Mouse (Mus musculus) neural tube, embryonic 11.5 days (tissue): ENCODE measurements around the gene Tec. TPM values are rescaled to one million over a fixed set of nuclear protein-coding genes. Genes with fewer than 3 reads are reported as not detected.

Source experiments
- ATAC-seq: fragments of 200-750 bp; cut with Nextera tagmentation; 2 replicates; pipeline ENCODE4 v1.8.0; 2017; ENCODE audit warnings: moderate number of reproducible peaks, mild to moderate bottlenecking, moderate TSS enrichment, moderate library complexity; ENCODE audit not compliant: insufficient read depth, low FRiP score, low TSS enrichment
- DNase-seq: peaks from one replicate; pipeline ENCODE4 v3.0.0-alpha.2; 2015; ENCODE audit warnings: low spot score
- H3K27ac ChIP-seq: fragments of 300-500 bp; sonication (generic); 2 replicates; pipeline ENCODE4 v1.5.1; 2014; ENCODE audit warnings: low read depth, mild to moderate bottlenecking, low read length
- H3K27me3 ChIP-seq: fragments of 300-500 bp; sonication (generic); 2 replicates; pipeline ENCODE4 v1.6.1; 2014; ENCODE audit warnings: mild to moderate bottlenecking, low read length, mixed read lengths; ENCODE audit not compliant: control insufficient read depth, insufficient read depth
- H3K36me3 ChIP-seq: fragments of 300-500 bp; sonication (generic); 2 replicates; pipeline ENCODE4 v1.6.1; 2014; ENCODE audit warnings: mild to moderate bottlenecking, low read length, moderate library complexity, mixed read lengths; ENCODE audit not compliant: control insufficient read depth, insufficient read depth
- H3K4me1 ChIP-seq: fragments of 300-500 bp; sonication (generic); 2 replicates; pipeline ENCODE4 v1.6.1; 2014; ENCODE audit warnings: low read length, mixed read lengths; ENCODE audit not compliant: control insufficient read depth, insufficient read depth
- H3K4me2 ChIP-seq: fragments of 300-500 bp; sonication (generic); 2 replicates; pipeline ENCODE4 v1.6.1; 2014; ENCODE audit warnings: low read depth, mild to moderate bottlenecking, moderate library complexity
- H3K4me3 ChIP-seq: fragments of 300-500 bp; sonication (generic); 2 replicates; pipeline ENCODE4 v1.5.1; 2014; ENCODE audit warnings: low read depth, low read length
- H3K9ac ChIP-seq: fragments of 300-500 bp; sonication (generic); 2 replicates; pipeline ENCODE4 v1.6.1; 2014; ENCODE audit warnings: mild to moderate bottlenecking, low read length
- H3K9me3 ChIP-seq: fragments of 300-500 bp; sonication (generic); 2 replicates; pipeline ENCODE4 v1.6.1; 2016; ENCODE audit warnings: low read length; ENCODE audit not compliant: control insufficient read depth
- WGBS: fragments of 180-500 bp; shearing (Covaris S2); extraction: QIAGEN DNeasy Blood & Tissue Kit; methylation state at CpG from one replicate; pipeline ENCODE4 v1.1.7; 2014; 5-methylcytosine and 5-hydroxymethylcytosine counted together
- polyA plus RNA-seq: library from polyadenylated mRNA; unstranded; fragments of >200 nt; fragmentation: Nextera tagmentation; extraction: Ambion mirVana; gene quantifications from 2 replicates; pipeline ENCODE4 v1.2.1, GENCODE M21; 2014

The Tec gene
- polyA plus RNA-seq = 6.8 and 7.8 TPM in 2 replicates

DNA sequence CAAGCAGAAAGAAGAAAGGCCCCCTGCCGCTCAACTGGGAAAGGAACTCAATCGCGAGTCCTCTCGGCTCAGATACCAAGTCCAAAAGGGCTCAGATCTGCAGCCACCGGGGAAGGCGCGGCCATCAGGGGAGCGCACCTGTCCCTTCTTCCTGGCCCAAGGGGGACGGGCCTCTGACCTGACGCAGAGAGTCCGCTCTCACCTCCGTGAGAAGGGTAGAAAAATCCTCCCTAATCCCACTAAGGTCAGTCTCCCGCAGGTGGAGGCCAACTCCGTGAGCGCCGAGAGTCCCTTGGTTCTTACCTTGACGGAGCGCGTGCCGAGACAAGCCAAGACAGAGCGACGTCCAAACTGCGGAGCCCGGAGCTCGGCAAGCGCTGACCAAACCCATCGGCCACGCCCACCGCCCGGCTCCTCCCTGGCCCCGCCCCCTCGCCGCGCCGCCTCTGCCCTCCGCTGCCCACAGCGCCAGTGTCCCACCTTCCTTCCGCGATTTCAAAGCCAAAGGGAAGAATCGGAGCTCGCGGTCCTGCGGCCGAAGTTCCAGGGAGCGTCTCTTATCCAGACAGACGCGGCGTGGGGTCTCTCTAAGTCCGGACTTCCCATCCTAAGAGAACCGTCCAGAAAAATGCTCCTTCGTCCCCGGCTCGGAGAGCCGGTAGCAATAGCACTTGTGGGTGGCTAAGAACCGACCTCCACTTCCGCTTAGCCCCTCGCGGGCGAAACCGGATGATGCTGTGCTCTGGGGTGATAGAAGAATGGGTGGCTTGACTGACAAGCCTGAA, at the start of gene Tec:
Tec (minus strand) TSS at position 393 of the 785 bp plus-strand sequence.
- Histone ChIP-seq H3K4me2 (peak within 1 kb of the TSS; percentile 60), H3K27ac (no peak within 1 kb of the TSS), H3K9ac (peak within 1 kb of the TSS; percentile 41), H3K27me3 (peaks cover 4% of the 10 kb centered on the region; the same call in 1 of the 2 replicates), H3K9me3 (no peaks in the 10 kb centered on the region), H3K4me3 (peak within 1 kb of the TSS; percentile 43), H3K36me3 (no peaks in the 10 kb centered on the region), H3K4me1 (no peaks in the 10 kb centered on the region)
- ATAC-seq (peak; percentile 93), DNase-seq (peak; percentile 90)
- under 1% methylated on average over 58 of the region's 60 CpGs for WGBS

GRCm38 (mm10) chr5:72916851-72917250, 48.6 kb upstream of the Tec start:
- Histone ChIP-seq H3K36me3 (no peaks in the 10 kb centered on the region), H3K9ac (no peak overlapping the region), H3K27ac (no peak overlapping the region), H3K9me3 (no peaks in the 10 kb centered on the region), H3K4me3 (0 out of 2 replicates have a peak overlapping the region, but pooled peaks have one; percentile 95), H3K4me2 (peak overlapping the region; percentile 69), H3K27me3 (no peaks in the 10 kb centered on the region), H3K4me1 (peaks cover 10% of the 10 kb centered on the region)
- ATAC-seq = no peak
- DNase-seq = no peak
- 76% methylated on average over 1 of the region's 1 CpGs for WGBS

DNA sequence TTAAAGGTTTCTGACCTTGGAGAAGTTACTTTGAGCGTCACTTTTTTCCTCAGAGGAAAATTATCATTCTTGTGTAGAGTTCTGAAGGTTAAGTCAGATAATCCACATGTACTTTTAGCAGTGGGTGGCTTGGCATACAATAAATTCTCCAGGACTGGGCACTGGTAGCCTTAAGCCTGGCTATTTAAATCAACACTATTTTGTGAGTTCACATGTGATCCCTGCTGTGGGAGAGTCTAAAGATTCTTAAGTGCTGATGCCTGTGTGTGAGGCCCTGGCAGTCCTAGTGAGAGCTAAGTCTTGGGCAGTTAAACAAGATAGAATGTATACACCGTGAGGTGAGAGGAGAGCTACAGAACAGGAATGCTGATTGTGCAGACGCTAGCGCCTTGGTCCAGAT, 47.8 kb upstream of the Tec start:
- peak overlapping the region; percentile 99 for H3K9ac ChIP-seq
- no peak for ATAC-seq
- no peak for DNase-seq
- no peaks in the 10 kb centered on the region for H3K36me3 ChIP-seq
- peak overlapping the region; percentile 95 for H3K4me3 ChIP-seq
- H3K27me3 ChIP-seq = no peaks in the 10 kb centered on the region
- peaks cover 10% of the 10 kb centered on the region for H3K4me1 ChIP-seq
- H3K9me3 ChIP-seq = no peaks in the 10 kb centered on the region
- WGBS = 38% methylated on average over 4 of the region's 4 CpGs
- H3K4me2 ChIP-seq = peak overlapping the region; percentile 69
- H3K27ac ChIP-seq = no peak overlapping the region

DNA sequence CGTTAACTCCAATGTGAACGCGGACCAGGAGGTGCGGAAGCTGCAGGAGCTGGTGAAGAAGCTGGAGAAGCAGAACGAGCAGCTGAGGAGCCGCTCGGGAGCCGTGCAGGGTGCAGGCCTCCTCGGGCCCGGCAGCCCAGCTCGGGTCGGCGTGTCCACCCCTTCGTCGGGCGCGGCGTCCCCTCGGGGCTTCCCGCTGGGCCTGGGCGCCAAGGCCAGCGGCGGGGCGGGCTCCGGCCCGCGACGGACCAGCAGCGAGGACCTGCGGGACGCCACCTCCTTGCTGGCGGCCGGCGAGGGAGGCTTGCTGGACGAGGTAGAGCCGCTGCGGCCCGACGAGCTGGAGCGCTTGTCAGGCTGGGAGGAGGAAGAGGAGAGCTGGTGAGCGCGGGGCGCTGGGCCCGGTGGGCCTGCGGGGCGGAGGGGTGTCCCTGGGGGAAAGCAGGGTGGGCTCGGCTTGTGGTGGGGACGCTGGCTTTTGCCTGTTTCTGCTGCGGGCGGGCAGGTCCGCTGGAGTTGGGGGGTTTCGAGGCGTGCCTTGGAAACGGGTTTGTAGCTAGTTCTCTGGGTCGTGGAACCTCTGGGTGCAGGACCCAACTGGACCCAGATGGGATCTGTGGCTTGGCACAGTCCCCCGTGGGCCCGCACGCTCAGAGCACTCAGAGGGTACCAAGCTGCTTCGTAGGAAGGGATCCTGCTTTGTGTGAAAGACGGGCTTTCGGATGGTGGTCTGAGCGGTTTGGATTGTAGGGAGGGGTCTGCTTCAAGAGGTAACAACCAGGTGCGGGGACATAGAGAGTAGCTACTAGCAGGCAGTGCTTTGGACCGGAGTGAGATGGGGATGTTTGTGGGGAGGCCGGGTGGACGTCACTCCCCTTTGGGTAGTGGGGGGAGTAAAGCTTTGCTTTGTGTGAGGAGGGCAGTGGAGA, 46.6 kb upstream of the Tec start:
- ATAC-seq (peak; percentile 42), DNase-seq (peak; percentile 73)
- Histone ChIP-seq H3K9me3 (no peaks in the 10 kb centered on the region), H3K4me1 (peaks cover 10% of the 10 kb centered on the region), H3K27me3 (no peaks in the 10 kb centered on the region), H3K4me3 (peak overlapping the region; percentile 95), H3K9ac (peak overlapping the region; percentile 99), H3K27ac (peak overlapping the region; percentile 98), H3K4me2 (peak overlapping the region; percentile 69), H3K36me3 (no peaks in the 10 kb centered on the region)
- WGBS = 0% methylated on average over 62 of the region's 66 CpGs

DNA sequence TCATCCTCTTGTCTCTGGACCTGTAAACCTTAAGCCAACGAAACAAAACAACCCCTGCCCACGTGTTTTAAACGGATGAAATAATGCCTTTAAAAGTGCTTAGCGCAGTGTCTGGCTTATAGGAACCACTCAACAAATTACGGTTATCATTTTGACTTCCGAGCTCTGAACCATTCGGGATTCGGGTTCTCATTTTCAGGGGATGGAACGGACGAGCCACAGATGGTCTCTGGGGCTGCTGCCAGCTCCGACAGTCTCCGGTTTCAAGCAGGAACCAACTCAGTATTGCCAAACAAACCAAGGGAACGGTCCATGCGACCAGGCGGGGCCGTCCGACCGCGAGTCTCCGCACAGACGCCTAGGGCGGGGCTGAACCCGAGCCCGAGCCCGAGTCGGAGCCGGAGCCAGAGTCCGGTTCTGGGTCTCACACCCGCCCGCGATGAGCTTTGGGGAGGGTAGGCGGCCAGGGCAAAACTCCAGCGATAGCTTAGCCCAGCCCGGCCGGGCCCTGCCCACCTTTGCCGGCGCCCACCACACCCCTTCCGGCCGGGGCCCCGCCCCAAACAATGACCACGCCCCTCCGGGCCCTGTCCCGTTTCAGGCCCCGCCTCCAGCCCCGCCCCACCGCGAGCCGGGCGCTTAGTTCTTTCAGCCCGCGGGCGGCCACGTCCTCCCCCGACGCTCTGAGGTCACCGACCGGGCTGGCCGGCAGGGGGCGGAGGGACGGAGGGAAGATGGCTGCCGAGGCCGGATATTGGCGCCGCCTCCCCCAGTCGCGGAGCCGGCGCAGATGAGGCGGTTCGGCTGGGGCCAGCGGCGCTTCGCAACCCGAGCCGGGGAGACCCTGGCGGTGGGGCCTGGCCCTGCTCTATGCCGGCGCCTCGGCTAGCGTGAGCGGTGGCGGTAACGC, 45.6 kb upstream of the Tec start, which contains the start of gene Slain2:
Slain2 (plus strand) TSS at position 657 of the 910 bp plus-strand sequence.
- ATAC-seq (peak; percentile 94), DNase-seq (peak; percentile 100)
- peak within 1 kb of the TSS; percentile 69 for H3K4me2 ChIP-seq
- H3K27me3 ChIP-seq = no peaks in the 10 kb centered on the region
- H3K4me1 ChIP-seq = peaks cover 10% of the 10 kb centered on the region
- peak within 1 kb of the TSS; percentile 99 for H3K9ac ChIP-seq
- peak within 1 kb of the TSS; percentile 98 for H3K27ac ChIP-seq
- H3K9me3 ChIP-seq = no peaks in the 10 kb centered on the region
- no peaks in the 10 kb centered on the region for H3K36me3 ChIP-seq
- WGBS = under 1% methylated on average over 77 of the region's 83 CpGs
- H3K4me3 ChIP-seq = peak within 1 kb of the TSS; percentile 95

- Histone ChIP-seq H3K27ac (no peak overlapping the region), H3K9ac (no peak overlapping the region), H3K4me3 (no peak overlapping the region), H3K9me3 (no peaks in the 10 kb centered on the region), H3K4me1 (peaks cover 5% of the 10 kb centered on the region), H3K4me2 (no peak overlapping the region), H3K36me3 (no peaks in the 10 kb centered on the region), H3K27me3 (no peaks in the 10 kb centered on the region)
- no peak for DNase-seq
- 87% methylated on average over 3 of the region's 3 CpGs for WGBS
- no peak for ATAC-seq
Observed at GRCm38 (mm10) chr5:72911284-72911683, 43.0 kb upstream of the Tec start.

DNA sequence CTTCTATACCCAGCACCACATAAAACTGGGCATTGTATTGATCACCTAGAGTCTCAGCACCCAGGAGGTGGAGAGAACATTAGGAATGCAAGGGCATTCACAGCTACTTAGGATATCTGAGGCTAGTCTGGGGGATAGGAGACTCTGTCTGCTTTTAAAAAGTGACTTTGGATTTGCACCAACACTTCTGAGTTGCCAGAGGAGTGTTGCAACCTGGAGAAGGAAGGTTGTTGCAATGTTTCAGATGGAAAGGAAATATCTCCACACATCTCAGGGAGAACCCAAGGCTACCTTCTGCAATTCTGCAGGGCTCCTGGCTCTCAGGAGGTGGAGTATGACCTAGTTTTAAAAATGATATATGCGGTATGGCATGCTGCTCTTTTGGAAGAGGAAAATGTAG, 42.1 kb upstream of the Tec start:
- no peak for DNase-seq
- Histone ChIP-seq H3K4me1 (no peaks in the 10 kb centered on the region), H3K27ac (no peak overlapping the region), H3K36me3 (no peaks in the 10 kb centered on the region), H3K9ac (no peak overlapping the region), H3K4me2 (no peak overlapping the region), H3K4me3 (no peak overlapping the region), H3K9me3 (no peaks in the 10 kb centered on the region), H3K27me3 (no peaks in the 10 kb centered on the region)
- WGBS = 97% methylated on average over 1 of the region's 1 CpGs
- ATAC-seq = no peak

GRCm38 (mm10) chr5:72909363-72909762, 41.1 kb upstream of the Tec start:
- H3K9ac ChIP-seq = no peak overlapping the region
- no peak overlapping the region for H3K4me3 ChIP-seq
- H3K27me3 ChIP-seq = no peaks in the 10 kb centered on the region
- H3K4me1 ChIP-seq = no peaks in the 10 kb centered on the region
- no peak overlapping the region for H3K27ac ChIP-seq
- H3K4me2 ChIP-seq = no peak overlapping the region
- ATAC-seq (no peak), DNase-seq (no peak)
- 79% methylated on average over 4 of the region's 4 CpGs for WGBS
- no peaks in the 10 kb centered on the region for H3K36me3 ChIP-seq
- no peaks in the 10 kb centered on the region for H3K9me3 ChIP-seq
